Mouse (Mus musculus): Measurements from ENCODE around the gene Cdc42ep4. TPM values are rescaled to one million over a fixed set of nuclear protein-coding genes. Genes with fewer than 3 reads are reported as not detected.

Gene Cdc42ep4
- polyA plus RNA-seq, 1 experiment from 2014 or later: 122 TPM

- no peaks in the 10 kb centered on the region for H3K27me3 ChIP-seq
- no peak overlapping the region for H3K4me3 ChIP-seq
- no peak overlapping the region for H3K4me2 ChIP-seq
- peaks cover 73% of the 10 kb centered on the region for H3K4me1 ChIP-seq
- no peak overlapping the region; the same call in 1 of the 2 replicates for H3K9ac ChIP-seq
- no peak for ATAC-seq (ENCODE audit: borderline replicate concordance, extremely low read depth, low FRiP score, low TSS enrichment)
- no peaks in the 10 kb centered on the region for H3K9me3 ChIP-seq
- WGBS: 57% methylated on average over 6 of the region's 6 CpGs
- H3K27ac ChIP-seq: 0 out of 2 replicates have a peak overlapping the region, but pooled peaks have one; percentile 23
- H3K36me3 ChIP-seq: peaks cover 42% of the 10 kb centered on the region
Measured at GRCm38 (mm10) chr11:113727992-113728391, 23.7 kb downstream of the Cdc42ep4 start.

GRCm38 (mm10) chr11:113726994-113727888, 24.4 kb downstream of the Cdc42ep4 start:
- Histone ChIP-seq H3K9me3 (no peaks in the 10 kb centered on the region), H3K27me3 (no peaks in the 10 kb centered on the region), H3K36me3 (peaks cover 42% of the 10 kb centered on the region), H3K27ac (peak overlapping the region; percentile 53), H3K4me1 (peaks cover 67% of the 10 kb centered on the region), H3K9ac (no peak overlapping the region), H3K4me3 (no peak overlapping the region), H3K4me2 (no peak overlapping the region)
- 65% methylated on average over 14 of the region's 14 CpGs for WGBS
- ATAC-seq (ENCODE audit: borderline replicate concordance, extremely low read depth, low FRiP score, low TSS enrichment): no peak

GRCm38 (mm10) chr11:113725235-113726048, 26.2 kb downstream of the Cdc42ep4 start:
- H3K4me3 ChIP-seq: no peak overlapping the region
- peak overlapping the region; percentile 33 for H3K27ac ChIP-seq
- peaks cover 51% of the 10 kb centered on the region for H3K4me1 ChIP-seq
- no peaks in the 10 kb centered on the region for H3K27me3 ChIP-seq
- WGBS: 77% methylated on average over 4 of the region's 4 CpGs
- H3K4me2 ChIP-seq: no peak overlapping the region
- H3K9ac ChIP-seq: no peak overlapping the region
- no peaks in the 10 kb centered on the region for H3K9me3 ChIP-seq
- H3K36me3 ChIP-seq: peaks cover 42% of the 10 kb centered on the region
- 0 out of 2 replicates have a peak, but pooled peaks have one; percentile 9 for ATAC-seq (ENCODE audit: borderline replicate concordance, extremely low read depth, low FRiP score, low TSS enrichment)

- 49% methylated on average over 14 of the region's 14 CpGs for WGBS
- Histone ChIP-seq H3K4me2 (no peak overlapping the region), H3K27ac (no peak overlapping the region)
Measured at GRCm38 (mm10) chr11:113722405-113723090, 29.1 kb downstream of the Cdc42ep4 start.

GRCm38 (mm10) chr11:113717767-113718424, 33.8 kb downstream of the Cdc42ep4 start:
- H3K4me1 ChIP-seq: 0 out of 2 replicates have a peak, but pooled peaks cover 8% of the 10 kb centered on the region
- ATAC-seq (ENCODE audit: borderline replicate concordance, extremely low read depth, low FRiP score, low TSS enrichment): no peak

More at GRCm38 (mm10) chr11:113722405-113723090, 29.1 kb downstream of the Cdc42ep4 start:
- Histone ChIP-seq H3K4me3 (no peak overlapping the region), H3K4me1 (peaks cover 31% of the 10 kb centered on the region), H3K36me3 (peaks cover 23% of the 10 kb centered on the region), H3K9me3 (no peaks in the 10 kb centered on the region), H3K9ac (no peak overlapping the region), H3K27me3 (no peaks in the 10 kb centered on the region)
- ATAC-seq (ENCODE audit: borderline replicate concordance, extremely low read depth, low FRiP score, low TSS enrichment): no peak

GRCm38 (mm10) chr11:113716132-113716531, 35.5 kb downstream of the Cdc42ep4 start:
- H3K4me3 ChIP-seq: no peak overlapping the region
- H3K4me1 ChIP-seq: 0 out of 2 replicates have a peak, but pooled peaks cover 9% of the 10 kb centered on the region
- no peaks in the 10 kb centered on the region for H3K27me3 ChIP-seq
- H3K27ac ChIP-seq: no peak overlapping the region
- no peak overlapping the region for H3K9ac ChIP-seq
- H3K36me3 ChIP-seq: no peaks in the 10 kb centered on the region
- H3K9me3 ChIP-seq: no peaks in the 10 kb centered on the region
- H3K4me2 ChIP-seq: no peak overlapping the region
- WGBS: 91% methylated on average over 2 of the region's 2 CpGs
- ATAC-seq (ENCODE audit: borderline replicate concordance, extremely low read depth, low FRiP score, low TSS enrichment): no peak

More at GRCm38 (mm10) chr11:113717767-113718424, 33.8 kb downstream of the Cdc42ep4 start:
- no peaks in the 10 kb centered on the region for H3K9me3 ChIP-seq
- no peak overlapping the region for H3K27ac ChIP-seq
- H3K4me2 ChIP-seq: no peak overlapping the region
- no peak overlapping the region for H3K9ac ChIP-seq
- H3K4me3 ChIP-seq: no peak overlapping the region
- 41% methylated on average over 16 of the region's 16 CpGs for WGBS
- H3K36me3 ChIP-seq: no peaks in the 10 kb centered on the region
- no peaks in the 10 kb centered on the region for H3K27me3 ChIP-seq

- Histone ChIP-seq H3K27me3 (no peaks in the 10 kb centered on the region), H3K4me3 (no peak overlapping the region), H3K9me3 (no peaks in the 10 kb centered on the region), H3K9ac (no peak overlapping the region), H3K4me2 (no peak overlapping the region), H3K36me3 (no peaks in the 10 kb centered on the region), H3K27ac (no peak overlapping the region), H3K4me1 (peaks cover 18% of the 10 kb centered on the region)
- ATAC-seq (ENCODE audit: borderline replicate concordance, extremely low read depth, low FRiP score, low TSS enrichment): 0 out of 2 replicates have a peak, but pooled peaks have one; percentile 21
- WGBS: 60% methylated on average over 7 of the region's 7 CpGs
Measured at GRCm38 (mm10) chr11:113715078-113715674, 36.5 kb downstream of the Cdc42ep4 start.

DNA sequence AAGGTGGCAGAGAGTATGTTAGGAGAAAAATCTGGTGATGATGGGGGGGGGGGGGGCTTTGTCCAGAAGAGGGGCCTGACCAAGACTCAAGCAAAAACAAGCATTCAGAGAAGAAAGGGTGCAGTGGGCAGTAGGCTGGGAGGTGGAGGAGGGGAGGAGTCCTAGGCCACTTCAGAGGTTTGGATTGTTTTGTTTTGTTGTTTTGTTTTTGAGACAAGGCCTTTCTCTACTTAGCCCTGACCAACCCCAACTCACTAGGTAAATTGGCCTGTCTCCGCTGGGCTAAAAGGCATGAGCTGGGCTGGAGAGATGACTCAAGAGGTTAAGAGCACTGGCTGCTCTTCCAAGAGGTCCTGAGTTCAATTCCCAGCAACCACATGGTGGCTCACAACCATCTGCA, 40.6 kb downstream of the Cdc42ep4 start:
- WGBS: 84% methylated on average over 1 of the region's 1 CpGs
- peak overlapping the region; percentile 84; the same call in 1 of the 2 replicates for H3K27ac ChIP-seq
- no peak overlapping the region for H3K9ac ChIP-seq
- no peak overlapping the region for H3K4me2 ChIP-seq
- no peaks in the 10 kb centered on the region for H3K27me3 ChIP-seq
- no peak for ATAC-seq (ENCODE audit: borderline replicate concordance, extremely low read depth, low FRiP score, low TSS enrichment)
- no peaks in the 10 kb centered on the region for H3K9me3 ChIP-seq
- peaks cover 22% of the 10 kb centered on the region for H3K4me1 ChIP-seq
- H3K36me3 ChIP-seq: no peaks in the 10 kb centered on the region
- no peak overlapping the region for H3K4me3 ChIP-seq

DNA sequence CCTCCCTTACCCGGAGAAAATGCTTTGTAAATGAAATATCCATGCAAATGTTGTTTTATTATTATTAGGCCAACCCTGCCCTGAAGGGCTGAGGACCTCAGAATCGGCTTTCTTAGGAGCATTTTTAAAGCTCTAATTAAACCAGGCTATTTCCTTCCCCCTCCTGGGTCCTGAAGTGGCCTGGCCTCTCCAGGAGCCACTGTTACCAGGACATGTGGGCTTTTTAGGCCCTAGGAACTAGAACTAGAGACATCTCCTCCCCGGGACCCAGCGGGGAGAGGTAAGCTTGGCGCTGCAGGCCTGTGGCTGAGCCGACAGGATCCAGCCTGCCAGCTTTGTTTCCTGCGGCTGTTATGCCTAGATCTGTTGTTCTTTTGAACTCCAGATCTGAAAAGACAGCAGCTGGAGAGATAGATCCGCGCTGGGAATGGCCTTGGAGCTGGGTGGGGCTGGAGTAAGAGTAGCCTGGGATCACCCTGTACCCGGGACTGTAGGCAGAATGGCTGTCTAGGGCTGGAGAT, 41.4 kb downstream of the Cdc42ep4 start:
- peak overlapping the region; percentile 17; the same call in 1 of the 2 replicates for H3K9ac ChIP-seq
- no peaks in the 10 kb centered on the region for H3K36me3 ChIP-seq
- no peaks in the 10 kb centered on the region for H3K27me3 ChIP-seq
- no peaks in the 10 kb centered on the region for H3K9me3 ChIP-seq
- peak overlapping the region; percentile 23; the same call in 1 of the 2 replicates for H3K4me2 ChIP-seq
- WGBS: 9% methylated on average over 10 of the region's 10 CpGs
- 0 out of 2 replicates have a peak, but pooled peaks have one; percentile 40 for ATAC-seq (ENCODE audit: borderline replicate concordance, extremely low read depth, low FRiP score, low TSS enrichment)
- no peak overlapping the region for H3K4me3 ChIP-seq
- peaks cover 22% of the 10 kb centered on the region for H3K4me1 ChIP-seq
- H3K27ac ChIP-seq: peak overlapping the region; percentile 84

- WGBS: 11% methylated on average over 11 of the region's 11 CpGs
- H3K9me3 ChIP-seq: no peaks in the 10 kb centered on the region
- H3K9ac ChIP-seq: peak within 1 kb of the TSS; percentile 17; the same call in 1 of the 2 replicates
- no peaks in the 10 kb centered on the region for H3K27me3 ChIP-seq
- no peak within 1 kb of the TSS for H3K4me3 ChIP-seq
- H3K4me2 ChIP-seq: peak within 1 kb of the TSS; percentile 23; the same call in 1 of the 2 replicates
- peak within 1 kb of the TSS; percentile 84 for H3K27ac ChIP-seq
- no peaks in the 10 kb centered on the region for H3K36me3 ChIP-seq
- H3K4me1 ChIP-seq: peaks cover 22% of the 10 kb centered on the region
- peak; percentile 41; the same call in 1 of the 2 replicates for ATAC-seq (ENCODE audit: borderline replicate concordance, extremely low read depth, low FRiP score, low TSS enrichment)
Measured at GRCm38 (mm10) chr11:113709731-113710256, 41.9 kb downstream of the Cdc42ep4 start, which contains the start of gene Cpsf4l. Cpsf4l (minus strand) TSS chr11:113710017.

Data from lung, embryonic 15.5 days (tissue).